Mouse (Mus musculus) liver, postnatal 0 days (tissue): ENCODE measurements around the gene Il4ra. TPM values are rescaled to one million over a fixed set of nuclear protein-coding genes. Genes with fewer than 3 reads are reported as not detected.
A peak's percentile ranks its signal among the peaks of the same experiment; 100 is the strongest.

Experiments
- ATAC-seq: fragments of 200-750 bp; cut with Nextera tagmentation; 2 replicates; pipeline ENCODE4 v1.8.0; 2017; ENCODE audit warnings: mild to moderate bottlenecking, moderate library complexity
- DNase-seq: peaks from one replicate; pipeline ENCODE4 v3.0.0-alpha.2; 2016
- H3K27ac ChIP-seq: fragments of 300-500 bp; sonication (generic); 2 replicates; pipeline ENCODE4 v1.5.1; 2014; ENCODE audit warnings: antibody characterized with exemption, moderate library complexity, mild to moderate bottlenecking, low read depth
- H3K27me3 ChIP-seq: fragments of 300-500 bp; sonication (generic); 2 replicates; pipeline ENCODE4 v1.6.1; 2014; ENCODE audit warnings: low read length, control low read depth, mixed read lengths; ENCODE audit not compliant: insufficient read depth
- H3K36me3 ChIP-seq: fragments of 300-500 bp; sonication (generic); replicated peaks from 2 replicates; pipeline ENCODE4 v1.6.1; 2014; ENCODE audit warnings: mild to moderate bottlenecking, control low read depth, low read length, moderate library complexity, mixed read lengths; ENCODE audit not compliant: insufficient read depth
- H3K4me1 ChIP-seq: fragments of 300-500 bp; sonication (generic); 2 replicates; pipeline ENCODE4 v1.6.1; 2014; ENCODE audit warnings: antibody characterized with exemption, mild to moderate bottlenecking, control low read depth; ENCODE audit not compliant: insufficient read depth
- H3K4me2 ChIP-seq: fragments of 300-500 bp; sonication (generic); 2 replicates; pipeline ENCODE4 v1.6.1; 2014; ENCODE audit warnings: low read depth, mild to moderate bottlenecking, low read length, moderate library complexity, mixed read lengths
- H3K4me3 ChIP-seq: fragments of 300-500 bp; sonication (generic); 2 replicates; pipeline ENCODE4 v1.5.1; 2014; ENCODE audit warnings: low read depth, low read length
- H3K9ac ChIP-seq: fragments of 300-500 bp; sonication (generic); replicated peaks from 2 replicates; pipeline ENCODE4 v1.6.1; 2014; ENCODE audit warnings: mild to moderate bottlenecking, moderate library complexity
- H3K9me3 ChIP-seq: fragments of 300-500 bp; sonication (generic); 2 replicates; pipeline ENCODE4 v1.6.1; 2016; ENCODE audit warnings: mild to moderate bottlenecking, control low read depth, low read length, mixed read lengths
- CTCF ChIP-seq: sonication (generic); IDR thresholded peaks from 2 replicates; pipeline ENCODE4 v1.5.1; 2016; ENCODE audit warnings: antibody characterized with exemption, low read depth
- EP300 ChIP-seq: IDR thresholded peaks from 2 replicates; pipeline ENCODE4 v1.6.1; 2016; ENCODE audit warnings: antibody characterized with exemption, low read depth, mild to moderate bottlenecking
- WGBS: fragments of 180-500 bp; shearing (Covaris S2); extraction: QIAGEN DNeasy Blood & Tissue Kit; methylation state at CpG from one replicate; pipeline ENCODE4 v1.1.7; 2014; ENCODE audit not compliant: insufficient replicate concordance; 5-methylcytosine and 5-hydroxymethylcytosine counted together
- polyA plus RNA-seq: library from polyadenylated mRNA; unstranded; fragments of >200 nt; fragmentation: Nextera tagmentation; extraction: Ambion mirVana; gene quantifications from 2 replicates; pipeline ENCODE4 v1.2.1, GENCODE M21; 2015

The Il4ra gene
- polyA plus RNA-seq, 1 experiment from 2014 or later, result 9.5 TPM

- no peak overlapping the region for H3K4me3 ChIP-seq
- H3K27ac ChIP-seq, result peak overlapping the region; percentile 48; the same call in 1 of the 2 replicates
- peaks cover 11% of the 10 kb centered on the region for H3K36me3 ChIP-seq
- H3K27me3 ChIP-seq, result no peaks in the 10 kb centered on the region
- no peak overlapping the region for H3K9ac ChIP-seq
- DNase-seq (no peak), ATAC-seq (no peak)
- H3K9me3 ChIP-seq, result no peaks in the 10 kb centered on the region
- H3K4me1 ChIP-seq, result peaks cover 86% of the 10 kb centered on the region
- no peak overlapping the region for H3K4me2 ChIP-seq
- WGBS, result 63% methylated on average over 5 of the region's 5 CpGs
- no peak for TF ChIP-seq EP300
- TF ChIP-seq CTCF, result no peak
These were observed 7.1 kb downstream of the Il4ra start for GRCm38 (mm10) chr7:125558997-125559396.

- peaks cover 84% of the 10 kb centered on the region for H3K4me1 ChIP-seq
- no peak for TF ChIP-seq CTCF
- TF ChIP-seq EP300, result no peak
- H3K36me3 ChIP-seq, result peaks cover 12% of the 10 kb centered on the region
- no peak overlapping the region for H3K9ac ChIP-seq
- DNase-seq, result no peak
- H3K9me3 ChIP-seq, result no peaks in the 10 kb centered on the region
- peak overlapping the region; percentile 71 for H3K27ac ChIP-seq
- H3K4me2 ChIP-seq, result no peak overlapping the region
- no peak for ATAC-seq
- no peaks in the 10 kb centered on the region for H3K27me3 ChIP-seq
- WGBS, result 83% methylated on average over 10 of the region's 10 CpGs
- no peak overlapping the region for H3K4me3 ChIP-seq
These were observed 7.6 kb downstream of the Il4ra start for GRCm38 (mm10) chr7:125559537-125559936.

- WGBS, result 71% methylated on average over 7 of the region's 7 CpGs
- no peak overlapping the region for H3K4me3 ChIP-seq
- ATAC-seq (no peak), DNase-seq (no peak)
- H3K27ac ChIP-seq, result peak overlapping the region; percentile 71
- peaks cover 82% of the 10 kb centered on the region for H3K4me1 ChIP-seq
- no peak overlapping the region for H3K4me2 ChIP-seq
- peaks cover 18% of the 10 kb centered on the region for H3K36me3 ChIP-seq
- H3K27me3 ChIP-seq, result no peaks in the 10 kb centered on the region
- no peaks in the 10 kb centered on the region for H3K9me3 ChIP-seq
- peak overlapping the region; percentile 32; the same call in 1 of the 2 replicates for H3K9ac ChIP-seq
- no peak for TF ChIP-seq CTCF
- no peak for TF ChIP-seq EP300
These were observed 8.3 kb downstream of the Il4ra start for GRCm38 (mm10) chr7:125560146-125560785.

- H3K4me3 ChIP-seq, result no peak overlapping the region
- H3K27ac ChIP-seq, result peak overlapping the region; percentile 71
- H3K36me3 ChIP-seq, result peaks cover 26% of the 10 kb centered on the region
- peaks cover 72% of the 10 kb centered on the region for H3K4me1 ChIP-seq
- DNase-seq (peak; percentile 89), ATAC-seq (peak; percentile 89)
- TF ChIP-seq CTCF (no peak), EP300 (peak; percentile 90)
- 33% methylated on average over 9 of the region's 9 CpGs for WGBS
- no peaks in the 10 kb centered on the region for H3K9me3 ChIP-seq
- H3K9ac ChIP-seq, result no peak overlapping the region; the same call in 1 of the 2 replicates
- H3K27me3 ChIP-seq, result no peaks in the 10 kb centered on the region
- no peak overlapping the region for H3K4me2 ChIP-seq
These were observed 9.3 kb downstream of the Il4ra start for GRCm38 (mm10) chr7:125561085-125561690.

- TF ChIP-seq CTCF, result no peak
- no peak overlapping the region for H3K27ac ChIP-seq
- ATAC-seq (no peak), DNase-seq (no peak)
- H3K4me1 ChIP-seq, result peaks cover 60% of the 10 kb centered on the region
- no peak overlapping the region for H3K9ac ChIP-seq
- H3K36me3 ChIP-seq, result peaks cover 35% of the 10 kb centered on the region
- no peak overlapping the region for H3K4me3 ChIP-seq
- H3K4me2 ChIP-seq, result no peak overlapping the region
- WGBS, result 75% methylated on average over 4 of the region's 4 CpGs
- H3K27me3 ChIP-seq, result no peaks in the 10 kb centered on the region
- no peaks in the 10 kb centered on the region for H3K9me3 ChIP-seq
These were observed 10.5 kb downstream of the Il4ra start for GRCm38 (mm10) chr7:125562413-125562812.

GRCm38 (mm10) chr7:125563093-125563492, 11.2 kb downstream of the Il4ra start:
- Histone ChIP-seq H3K4me1 (peaks cover 53% of the 10 kb centered on the region), H3K9me3 (no peaks in the 10 kb centered on the region), H3K36me3 (peaks cover 42% of the 10 kb centered on the region), H3K27ac (no peak overlapping the region), H3K4me3 (no peak overlapping the region), H3K9ac (no peak overlapping the region), H3K27me3 (no peaks in the 10 kb centered on the region), H3K4me2 (no peak overlapping the region)
- ATAC-seq, result no peak
- TF ChIP-seq EP300 (no peak), CTCF (no peak)
- WGBS, result 77% methylated on average over 3 of the region's 3 CpGs
- DNase-seq, result no peak
